Mouse (Mus musculus): Measurements from ENCODE around the gene Ptges. TPM values are rescaled to one million over a fixed set of nuclear protein-coding genes. Genes with fewer than 3 reads are reported as not detected.

The Ptges gene
- total and polyA plus RNA-seq, 3 experiments: not detected

DNA sequence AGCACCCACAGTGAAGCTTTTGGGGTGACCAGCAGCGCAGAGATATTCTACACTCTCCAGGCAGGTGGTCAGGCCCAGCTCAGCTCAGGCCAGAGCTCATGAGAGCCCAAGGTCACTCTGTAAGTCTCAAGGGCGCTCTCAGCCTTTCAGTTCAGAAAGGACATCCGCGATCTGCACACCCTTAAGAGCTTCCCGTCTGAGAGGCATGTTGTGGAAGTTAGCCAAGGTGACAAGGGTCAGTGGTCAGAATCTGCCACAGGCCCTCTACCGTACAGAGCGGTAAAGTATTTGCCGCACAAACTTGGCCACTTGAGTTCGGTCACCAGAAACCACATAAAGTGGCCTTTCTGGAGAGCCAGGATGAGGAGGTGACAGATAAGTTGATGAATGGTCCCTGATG lies 66.1 kb downstream of the Ptges start:
- H3K4me1 ChIP-seq (ENCODE audit: control insufficient read depth in 1 of 2, insufficient read depth in 2 of 2, low read length in 2 of 2): no peaks in the 10 kb centered on the region
- no peak overlapping the region for H3K27ac ChIP-seq (ENCODE audit: control insufficient read depth, low read depth, low read length)
- H3K9ac ChIP-seq (ENCODE audit: control insufficient read depth, low read depth, low read length, poor library complexity, severe bottlenecking): no peak overlapping the region
- no peak overlapping the region for H3K4me3 ChIP-seq (ENCODE audit: control insufficient read depth in 1 of 2, insufficient read depth in 1 of 2, low read depth in 2 of 2, low read length in 2 of 2)
- peaks cover 0 to 2% of the 10 kb centered on the region in 2 experiments; a peak in 2 of 4 replicates for H3K27me3 ChIP-seq (ENCODE audit: control insufficient read depth in 1 of 2, insufficient read depth in 2 of 2, low read length in 2 of 2)
- no peaks in the 10 kb centered on the region for H3K36me3 ChIP-seq (ENCODE audit: control insufficient read depth in 1 of 2, insufficient read depth in 2 of 2, low read length in 2 of 2)
- H3K79me2 ChIP-seq (ENCODE audit: control insufficient read depth, insufficient read depth, low read length, poor library complexity): no peaks in the 10 kb centered on the region
- no peak for DNase-seq (ENCODE audit: low read depth, low spot score)
- TF ChIP-seq MAFK (IDR thresholded peaks at IDR 0.05; ENCODE audit: borderline replicate concordance, low read depth, low read length) (no peak), RCOR1 (IDR thresholded peaks at IDR 0.05; ENCODE audit: low read depth, low read length) (no peak), ETS1 (IDR thresholded peaks at IDR 0.05; ENCODE audit: low read depth, low read length) (no peak), GATA1 (IDR thresholded peaks at IDR 0.05; ENCODE audit: low read depth, low read length) (no peak)
- no peaks in the 10 kb centered on the region for H3K9me3 ChIP-seq (replicated peaks; ENCODE audit: insufficient read depth, low read length)

- Histone ChIP-seq H3K27ac (ENCODE audit: control insufficient read depth, low read depth, low read length) (no peak overlapping the region), H3K79me2 (ENCODE audit: control insufficient read depth, insufficient read depth, low read length, poor library complexity) (no peaks in the 10 kb centered on the region), H3K36me3 (ENCODE audit: control insufficient read depth in 1 of 2, insufficient read depth in 2 of 2, low read length in 2 of 2) (no peaks in the 10 kb centered on the region), H3K4me3 (ENCODE audit: control insufficient read depth in 1 of 2, insufficient read depth in 1 of 2, low read depth in 2 of 2, low read length in 2 of 2) (no peak overlapping the region), H3K4me1 (ENCODE audit: control insufficient read depth in 1 of 2, insufficient read depth in 2 of 2, low read length in 2 of 2) (no peaks in the 10 kb centered on the region), H3K9ac (ENCODE audit: control insufficient read depth, low read depth, low read length, poor library complexity, severe bottlenecking) (no peak overlapping the region), H3K27me3 (ENCODE audit: control insufficient read depth in 1 of 2, insufficient read depth in 2 of 2, low read length in 2 of 2) (peaks cover 0 to 2% of the 10 kb centered on the region in 2 experiments; a peak in 2 of 4 replicates), H3K9me3 (replicated peaks; ENCODE audit: insufficient read depth, low read length) (no peaks in the 10 kb centered on the region)
- DNase-seq (ENCODE audit: low read depth, low spot score): no peak
- no peak for TF ChIP-seq POLR2A (IDR thresholded peaks at IDR 0.05; ENCODE audit: control insufficient read depth in 1 of 2, insufficient read depth in 1 of 2, low read depth in 1 of 2, low read length in 2 of 2, poor library complexity in 1 of 2)
- TF ChIP-seq JUND (IDR thresholded peaks at IDR 0.05; ENCODE audit: low read depth, low read length): no peak
- TF ChIP-seq MAFK (IDR thresholded peaks at IDR 0.05; ENCODE audit: borderline replicate concordance, low read depth, low read length): no peak
- TF ChIP-seq RCOR1 (IDR thresholded peaks at IDR 0.05; ENCODE audit: low read depth, low read length): no peak
- no peak for TF ChIP-seq ZC3H11A (IDR thresholded peaks at IDR 0.05; ENCODE audit: low read depth, low read length)
- no peak for TF ChIP-seq TCF12 (IDR thresholded peaks at IDR 0.05; ENCODE audit: low read depth, low read length)
- TF ChIP-seq MAZ (IDR thresholded peaks at IDR 0.05; ENCODE audit: low read depth, low read length): no peak
- no peak for TF ChIP-seq CHD1 (IDR thresholded peaks at IDR 0.05; ENCODE audit: low read depth, low read length)
- TF ChIP-seq GABPA (IDR thresholded peaks at IDR 0.05; ENCODE audit: low read depth, low read length): no peak
- TF ChIP-seq TBP (IDR thresholded peaks at IDR 0.05; ENCODE audit: low read depth, low read length): no peak
- TF ChIP-seq MYC (IDR thresholded peaks at IDR 0.05; ENCODE audit: low read depth, low read length): no peak
- TF ChIP-seq EP300 (IDR thresholded peaks at IDR 0.05; ENCODE audit: low read depth in 1 of 2, low read length in 2 of 2): no peak
These were observed 67.6 kb downstream of the Ptges start for GRCm38 (mm10) chr2:30862081-30862480.

DNA sequence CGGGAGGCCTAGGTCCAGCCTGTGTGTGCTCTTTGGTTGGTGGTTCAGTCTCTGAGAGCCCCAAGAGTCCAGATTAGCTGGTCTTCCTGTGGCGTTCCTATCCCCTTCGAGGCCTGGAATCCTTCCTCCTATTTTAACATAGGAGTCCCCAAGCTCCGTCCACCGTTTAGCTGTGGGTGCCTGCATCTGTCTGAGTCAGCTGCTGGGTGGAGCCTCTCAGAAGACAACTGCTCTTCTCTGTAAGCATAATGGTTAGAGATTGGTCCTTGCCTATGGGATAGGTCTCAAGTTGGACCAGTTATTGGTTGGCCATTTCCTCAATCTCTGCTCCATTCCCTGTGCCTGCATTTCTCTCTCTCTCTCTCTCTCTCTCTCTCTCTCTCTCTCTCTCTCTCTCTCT lies 69.9 kb downstream of the Ptges start:
- TF ChIP-seq NELFE (IDR thresholded peaks at IDR 0.05; ENCODE audit: low read depth, low read length): no peak
- no peak for TF ChIP-seq ZMIZ1 (IDR thresholded peaks at IDR 0.05; ENCODE audit: low read depth, low read length)
- no peak for TF ChIP-seq ZKSCAN1 (IDR thresholded peaks at IDR 0.05; ENCODE audit: low read depth, low read length)
- TF ChIP-seq CHD1 (IDR thresholded peaks at IDR 0.05; ENCODE audit: low read depth, low read length): no peak
- no peak for TF ChIP-seq E2F4 (IDR thresholded peaks at IDR 0.05; ENCODE audit: borderline replicate concordance, low read depth, low read length)
- no peak for TF ChIP-seq MAFK (IDR thresholded peaks at IDR 0.05; ENCODE audit: borderline replicate concordance, low read depth, low read length)
- TF ChIP-seq TBP (IDR thresholded peaks at IDR 0.05; ENCODE audit: low read depth, low read length): no peak
- no peak for TF ChIP-seq JUND (IDR thresholded peaks at IDR 0.05; ENCODE audit: low read depth, low read length)
- no peak for TF ChIP-seq POLR2AphosphoS5 (IDR thresholded peaks at IDR 0.05; ENCODE audit: borderline replicate concordance, low read depth, low read length)
- TF ChIP-seq MYC (IDR thresholded peaks at IDR 0.05; ENCODE audit: low read depth, low read length): no peak
- no peak for TF ChIP-seq GABPA (IDR thresholded peaks at IDR 0.05; ENCODE audit: low read depth, low read length)
- no peak for TF ChIP-seq GATA1 (IDR thresholded peaks at IDR 0.05; ENCODE audit: low read depth, low read length)
- TF ChIP-seq ZC3H11A (IDR thresholded peaks at IDR 0.05; ENCODE audit: low read depth, low read length): no peak
- TF ChIP-seq ELF1 (IDR thresholded peaks at IDR 0.05; ENCODE audit: low read depth, low read length): no peak
- no peak overlapping the region for H3K4me3 ChIP-seq (ENCODE audit: control insufficient read depth in 1 of 2, insufficient read depth in 1 of 2, low read depth in 2 of 2, low read length in 2 of 2)
- H3K27me3 ChIP-seq (ENCODE audit: control insufficient read depth in 1 of 2, insufficient read depth in 2 of 2, low read length in 2 of 2): peaks cover 0 to under 1% of the 10 kb centered on the region in 2 experiments; a peak in 3 of 4 replicates
- H3K27ac ChIP-seq (ENCODE audit: control insufficient read depth, low read depth, low read length): no peak overlapping the region
- H3K79me2 ChIP-seq (ENCODE audit: control insufficient read depth, insufficient read depth, low read length, poor library complexity): no peaks in the 10 kb centered on the region
- no peak for DNase-seq (ENCODE audit: low read depth, low spot score)
- H3K36me3 ChIP-seq (ENCODE audit: control insufficient read depth in 1 of 2, insufficient read depth in 2 of 2, low read length in 2 of 2): no peaks in the 10 kb centered on the region
- H3K9ac ChIP-seq (ENCODE audit: control insufficient read depth, low read depth, low read length, poor library complexity, severe bottlenecking): no peak overlapping the region
- no peaks in the 10 kb centered on the region for H3K9me3 ChIP-seq (replicated peaks; ENCODE audit: insufficient read depth, low read length)
- no peaks in the 10 kb centered on the region for H3K4me1 ChIP-seq (ENCODE audit: control insufficient read depth in 1 of 2, insufficient read depth in 2 of 2, low read length in 2 of 2)
